Mouse (Mus musculus) Muller cell, postnatal 12 days (primary cell): ENCODE measurements around the gene Elf2.

ENCODE experiments used
- DNase-seq: peaks from one replicate; pipeline ENCODE4 v3.0.0-alpha.2; 2015; ENCODE audit errors: inconsistent ontology term

The Elf2 gene

GRCm38 (mm10) chr3:51340552-51341267, at the start of gene Elf2:
TSS of gene Elf2 (minus strand) at chr3:51340663.
- peak; percentile 95 for DNase-seq

- peak; percentile 56 for DNase-seq
Observed at GRCm38 (mm10) chr3:51388904-51389303, 48.4 kb upstream of the Elf2 start.

GRCm38 (mm10) chr3:51387868-51388381, 47.5 kb upstream of the Elf2 start:
- peak; percentile 73 for DNase-seq

GRCm38 (mm10) chr3:51387134-51387451, 46.6 kb upstream of the Elf2 start:
- peak; percentile 74 for DNase-seq

- DNase-seq = peak; percentile 86
Observed at GRCm38 (mm10) chr3:51386441-51387133, 46.1 kb upstream of the Elf2 start.

- DNase-seq = peak; percentile 94
Observed at GRCm38 (mm10) chr3:51383409-51383808, 42.9 kb upstream of the Elf2 start.

- DNase-seq = no peak
Observed at GRCm38 (mm10) chr3:51380660-51381014, 40.2 kb upstream of the Elf2 start.

GRCm38 (mm10) chr3:51379786-51380659, 39.6 kb upstream of the Elf2 start:
- DNase-seq = peak; percentile 59

- no peak for DNase-seq
Observed at GRCm38 (mm10) chr3:51378665-51378946, 38.1 kb upstream of the Elf2 start.

- DNase-seq = peak; percentile 58
Observed at GRCm38 (mm10) chr3:51377878-51378664, 37.6 kb upstream of the Elf2 start.

GRCm38 (mm10) chr3:51375307-51376265, 35.1 kb upstream of the Elf2 start:
- peak; percentile 36 for DNase-seq

- no peak for DNase-seq
Observed at GRCm38 (mm10) chr3:51373544-51373943, 33.1 kb upstream of the Elf2 start.

- DNase-seq = no peak
Observed at GRCm38 (mm10) chr3:51372883-51373282, 32.4 kb upstream of the Elf2 start.

GRCm38 (mm10) chr3:51371826-51372225, 31.4 kb upstream of the Elf2 start:
- no peak for DNase-seq

GRCm38 (mm10) chr3:51368011-51368410, 27.5 kb upstream of the Elf2 start:
- no peak for DNase-seq

- DNase-seq = no peak
Observed at GRCm38 (mm10) chr3:51366926-51367325, 26.5 kb upstream of the Elf2 start.

- DNase-seq = no peak
Observed at GRCm38 (mm10) chr3:51365517-51365882, 25.0 kb upstream of the Elf2 start.

- peak; percentile 85 for DNase-seq
Observed at GRCm38 (mm10) chr3:51364703-51365516, 24.4 kb upstream of the Elf2 start.

GRCm38 (mm10) chr3:51361066-51361465, 20.6 kb upstream of the Elf2 start:
- no peak for DNase-seq
